Mouse (Mus musculus): Measurements from ENCODE around the gene Efcab8. TPM values are rescaled to one million over a fixed set of nuclear protein-coding genes. Genes with fewer than 3 reads are reported as not detected.

Gene Efcab8
- polyA plus RNA-seq (2015; fragmentation: Nextera tagmentation; extraction: Ambion mirVana), result not detected in 2 replicates

DNA sequence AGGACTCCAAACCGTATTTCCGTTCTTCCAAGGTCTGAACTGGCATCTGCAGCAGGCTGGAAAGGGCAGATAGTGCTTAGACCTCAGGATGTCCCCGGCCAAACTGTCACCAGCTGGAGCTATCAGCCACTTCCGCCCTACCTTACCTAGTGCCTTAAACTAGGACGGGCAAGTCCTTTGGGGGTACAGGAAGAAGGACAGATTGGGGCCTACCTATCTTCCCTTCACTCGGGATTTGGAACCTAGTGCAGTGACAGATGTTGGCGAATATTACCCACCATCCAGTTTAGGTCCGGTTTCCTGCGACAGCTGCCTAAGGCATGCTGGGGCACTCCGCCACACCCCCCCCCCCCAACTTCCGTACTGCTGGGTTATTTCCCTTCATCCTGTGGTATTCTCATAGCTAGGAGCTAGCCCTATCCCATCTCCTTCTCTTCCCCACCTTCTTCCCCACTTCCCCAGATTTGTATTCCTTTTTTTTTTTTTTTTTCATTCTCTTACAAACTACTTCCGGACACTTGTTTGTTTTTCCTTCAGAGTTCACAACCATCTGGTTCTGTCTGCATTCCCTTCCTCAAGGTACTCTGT, at the start of gene Efcab8:
TSS of gene Efcab8 (plus strand) at position 538 of the 588 bp plus-strand sequence.
- Histone ChIP-seq H3K27ac (replicated peaks) (0 out of 2 replicates have a peak within 1 kb of the TSS, but pooled peaks have one; percentile 33), H3K9ac (0 out of 2 replicates have a peak within 1 kb of the TSS, but pooled peaks have one; percentile 14), H3K4me3 (peak within 1 kb of the TSS; percentile 24), H3K36me3 (no peaks in the 10 kb centered on the region), H3K27me3 (no peaks in the 10 kb centered on the region), H3K4me2 (peak within 1 kb of the TSS; percentile 50), H3K9me3 (no peaks in the 10 kb centered on the region), H3K4me1 (replicated peaks) (peaks cover 11% of the 10 kb centered on the region)
- ATAC-seq (ENCODE audit: low read depth), result peak; percentile 50
- WGBS, result 49% methylated on average over 12 of the region's 12 CpGs

DNA sequence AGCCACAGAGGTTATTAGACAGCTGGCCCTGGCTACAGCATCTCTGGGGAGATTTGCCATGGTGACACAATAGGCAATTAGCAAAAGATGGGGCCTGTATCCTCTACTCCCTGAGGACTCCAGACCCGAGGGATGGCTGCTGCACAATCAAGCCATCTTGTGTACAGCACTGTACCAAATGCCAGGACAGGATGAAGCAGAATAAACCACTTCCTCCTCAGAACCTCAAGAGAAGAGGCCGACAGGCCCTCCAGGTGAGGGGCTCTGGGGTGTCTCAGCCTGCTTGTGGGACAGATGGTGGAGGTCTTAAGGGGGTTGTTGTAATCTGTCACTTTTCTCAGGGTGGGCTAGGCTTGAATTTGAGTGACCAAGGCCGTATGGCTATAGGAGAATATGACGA, 45.7 kb upstream of the Efcab8 start:
- Histone ChIP-seq H3K4me1 (replicated peaks) (no peaks in the 10 kb centered on the region), H3K9me3 (no peaks in the 10 kb centered on the region), H3K9ac (no peak overlapping the region), H3K36me3 (no peaks in the 10 kb centered on the region), H3K27me3 (no peaks in the 10 kb centered on the region), H3K27ac (replicated peaks) (no peak overlapping the region), H3K4me3 (no peak overlapping the region), H3K4me2 (no peak overlapping the region)
- 77% methylated on average over 4 of the region's 4 CpGs for WGBS
- no peak for ATAC-seq (ENCODE audit: low read depth)

DNA sequence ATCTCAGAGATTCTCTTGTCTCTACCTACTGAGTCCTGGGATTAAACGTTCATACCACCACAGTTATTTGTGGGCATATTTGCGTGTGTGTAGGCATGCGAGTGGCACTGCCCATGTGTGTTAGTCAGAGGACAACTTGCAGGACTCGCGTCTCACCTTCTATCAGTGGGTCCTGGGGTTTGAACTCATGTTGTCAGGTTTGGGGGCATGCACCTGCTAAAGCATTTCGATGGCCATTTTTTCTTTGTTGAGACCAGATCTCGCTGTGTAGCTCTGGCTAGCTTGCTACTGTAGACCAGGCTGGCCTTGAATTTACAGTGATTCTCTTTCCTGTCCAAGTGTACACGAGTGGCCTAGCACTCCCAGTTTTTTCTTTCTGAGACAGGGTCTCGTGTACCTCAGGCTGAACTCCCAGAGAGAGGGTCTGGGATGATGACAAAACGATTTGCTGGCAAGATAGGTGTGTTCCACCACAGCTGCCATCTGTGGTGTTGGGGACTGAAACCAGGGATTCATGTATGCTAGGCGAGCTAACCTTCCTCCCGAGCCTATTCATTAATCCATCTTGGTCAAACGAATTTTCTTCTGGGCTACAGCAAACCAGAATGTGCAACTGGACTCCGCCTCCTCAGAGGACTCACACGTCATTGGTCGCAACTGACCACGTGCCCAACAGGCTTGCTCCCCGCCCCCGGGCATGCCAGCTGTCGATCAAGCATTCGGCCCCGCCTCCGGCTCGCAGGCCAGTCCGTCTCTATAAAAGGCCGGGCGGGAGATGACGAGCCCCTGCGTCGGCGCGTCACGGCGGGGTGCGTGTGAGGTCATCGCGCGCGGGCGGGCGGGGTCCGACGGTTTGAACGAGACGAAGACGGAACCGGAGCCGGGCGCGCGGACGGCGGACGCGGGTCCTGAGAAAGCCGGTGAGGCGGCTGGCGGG, 39.0 kb upstream of the Efcab8 start, which contains the start of gene Mapre1:
TSS of gene Mapre1 (plus strand) at position 775 of the 937 bp plus-strand sequence.
- WGBS, result 11% methylated on average over 57 of the region's 58 CpGs
- Histone ChIP-seq H3K36me3 (no peaks in the 10 kb centered on the region), H3K27ac (replicated peaks) (peak within 1 kb of the TSS; percentile 95), H3K27me3 (no peaks in the 10 kb centered on the region), H3K4me2 (peak within 1 kb of the TSS; percentile 80), H3K9ac (peak within 1 kb of the TSS; percentile 91), H3K9me3 (no peaks in the 10 kb centered on the region), H3K4me3 (peak within 1 kb of the TSS; percentile 81), H3K4me1 (replicated peaks) (peaks cover 44% of the 10 kb centered on the region)
- peak; percentile 95 for ATAC-seq (ENCODE audit: low read depth)

DNA sequence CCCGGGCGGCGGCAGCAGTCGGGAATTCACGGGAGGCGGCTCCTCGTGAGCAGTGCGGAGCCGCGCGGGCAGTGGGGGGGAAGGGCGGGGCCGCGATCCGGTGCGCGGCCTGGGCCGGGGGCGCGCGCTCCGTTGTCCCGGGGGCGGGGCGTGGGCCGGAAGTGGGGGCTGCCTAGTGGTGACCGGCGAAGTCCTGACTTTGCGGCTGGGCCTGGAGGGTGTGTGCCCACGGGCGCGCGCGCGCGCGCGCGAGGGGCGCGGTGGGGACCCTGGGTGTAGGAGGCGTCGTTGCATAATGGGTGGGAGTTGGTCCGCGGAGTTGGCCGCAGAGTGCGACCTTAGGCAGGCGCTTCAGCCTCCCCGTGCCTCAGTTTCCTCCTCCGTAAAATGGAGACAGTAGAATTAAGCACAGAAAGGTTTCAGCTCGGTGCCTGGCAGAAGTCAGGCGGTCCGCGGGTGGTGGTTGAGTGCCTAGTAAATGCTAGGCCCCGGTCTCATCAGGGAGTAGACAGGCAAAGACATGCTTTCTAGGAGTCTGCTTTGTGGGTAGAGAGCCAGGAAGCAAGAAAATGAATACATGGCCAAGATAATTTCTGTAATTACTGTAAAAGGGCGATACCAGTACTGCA, 38.2 kb upstream of the Efcab8 start:
- H3K4me1 ChIP-seq (replicated peaks), result peaks cover 51% of the 10 kb centered on the region
- H3K4me2 ChIP-seq, result peak overlapping the region; percentile 80
- H3K36me3 ChIP-seq, result peaks cover 7% of the 10 kb centered on the region
- H3K27me3 ChIP-seq, result no peaks in the 10 kb centered on the region
- ATAC-seq (ENCODE audit: low read depth), result peak; percentile 88
- peak overlapping the region; percentile 95 for H3K27ac ChIP-seq (replicated peaks)
- WGBS, result under 1% methylated on average over 35 of the region's 56 CpGs
- no peaks in the 10 kb centered on the region for H3K9me3 ChIP-seq
- peak overlapping the region; percentile 91 for H3K9ac ChIP-seq
- H3K4me3 ChIP-seq, result peak overlapping the region; percentile 81

DNA sequence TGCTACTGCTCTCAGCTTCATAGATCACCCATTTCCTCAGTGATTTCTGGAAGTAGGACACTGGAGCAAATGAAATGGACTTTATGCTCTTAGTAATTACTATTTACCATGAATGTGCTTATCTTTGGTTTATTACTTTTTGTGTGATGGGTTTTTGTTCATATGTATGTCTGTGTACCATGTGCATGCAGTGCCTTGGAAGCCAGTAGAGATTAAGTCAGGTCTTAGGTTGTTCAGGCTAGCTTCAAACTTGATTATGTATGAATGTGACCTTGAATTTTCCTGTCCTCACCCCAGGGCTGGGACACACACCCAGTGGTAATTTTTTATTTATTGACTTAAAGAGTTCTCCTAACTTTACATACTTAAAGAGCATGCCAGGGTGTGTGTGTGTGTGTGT, 31.7 kb upstream of the Efcab8 start:
- ATAC-seq (ENCODE audit: low read depth), result no peak
- no peak overlapping the region for H3K4me3 ChIP-seq
- no peak overlapping the region for H3K4me2 ChIP-seq
- peaks cover 49% of the 10 kb centered on the region for H3K36me3 ChIP-seq
- no peak overlapping the region for H3K27ac ChIP-seq (replicated peaks)
- H3K9ac ChIP-seq, result no peak overlapping the region
- H3K9me3 ChIP-seq, result no peaks in the 10 kb centered on the region
- H3K4me1 ChIP-seq (replicated peaks), result peaks cover 60% of the 10 kb centered on the region
- no peaks in the 10 kb centered on the region for H3K27me3 ChIP-seq

DNA sequence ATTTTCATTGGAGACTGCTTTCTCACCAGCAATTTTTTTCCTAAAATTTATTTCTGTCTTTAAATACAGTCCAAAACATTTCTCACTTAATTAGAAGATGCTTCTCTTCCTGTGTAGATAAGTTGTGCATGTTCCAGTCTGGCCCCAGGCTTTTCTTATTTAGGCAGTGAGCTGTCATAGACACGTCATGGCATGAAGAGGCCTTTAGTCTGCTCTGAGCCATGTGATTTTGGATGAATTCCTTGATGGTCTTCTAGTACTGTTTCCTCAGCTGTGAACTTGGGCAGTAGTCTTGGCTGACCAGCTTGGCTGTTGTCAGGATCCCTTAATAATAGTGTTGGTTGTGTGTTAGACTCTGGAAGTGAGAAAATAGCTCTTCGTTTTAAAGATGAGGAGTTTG, 29.4 kb upstream of the Efcab8 start:
- no peaks in the 10 kb centered on the region for H3K27me3 ChIP-seq
- H3K27ac ChIP-seq (replicated peaks), result no peak overlapping the region
- peaks cover 36% of the 10 kb centered on the region for H3K4me1 ChIP-seq (replicated peaks)
- ATAC-seq (ENCODE audit: low read depth), result no peak
- H3K9me3 ChIP-seq, result no peaks in the 10 kb centered on the region
- no peak overlapping the region for H3K4me2 ChIP-seq
- no peak overlapping the region for H3K9ac ChIP-seq
- H3K4me3 ChIP-seq, result no peak overlapping the region
- peaks cover 53% of the 10 kb centered on the region for H3K36me3 ChIP-seq
- WGBS, result 83% methylated on average over 2 of the region's 2 CpGs

DNA sequence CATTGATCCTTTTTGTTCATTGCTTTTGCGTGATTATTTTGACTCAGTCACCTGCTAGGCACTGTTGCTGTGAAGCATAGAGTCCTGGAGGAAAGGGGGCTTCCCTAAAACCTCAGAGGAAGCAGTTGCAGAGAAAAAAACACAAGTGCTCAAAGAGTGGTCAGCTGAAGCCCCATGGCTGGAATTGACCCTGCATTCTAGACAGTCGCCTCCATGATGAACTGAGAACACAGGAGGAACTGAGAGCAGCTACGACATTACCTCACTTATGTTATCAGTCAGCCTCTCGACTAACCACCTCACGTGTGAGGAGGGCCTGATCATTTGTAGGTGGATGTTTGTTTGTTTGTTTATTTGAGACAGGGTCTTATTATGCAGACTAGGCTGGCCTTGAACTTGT, 17.6 kb upstream of the Efcab8 start:
- peaks cover 97% of the 10 kb centered on the region for H3K36me3 ChIP-seq

DNA sequence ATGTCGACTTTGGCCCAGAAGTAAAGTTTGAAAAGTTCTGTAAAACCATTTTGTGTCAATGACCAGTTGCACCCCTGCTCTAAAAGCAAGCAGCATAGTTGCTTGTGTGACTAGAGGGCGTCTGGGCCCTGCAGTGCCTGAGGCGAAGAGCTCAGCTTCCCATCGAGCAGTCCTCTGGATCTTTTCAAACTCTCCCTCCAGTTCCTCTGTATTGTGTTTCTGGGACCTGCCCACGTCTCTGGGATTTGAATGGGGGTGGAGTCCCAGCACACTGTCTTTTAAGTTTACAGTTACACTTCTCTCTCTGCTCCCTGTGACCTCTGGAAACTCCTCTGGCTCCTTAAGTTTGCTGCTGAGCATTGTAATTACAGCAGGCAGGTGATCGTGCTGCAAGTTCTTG, 12.2 kb upstream of the Efcab8 start:
- Histone ChIP-seq H3K9me3 (no peaks in the 10 kb centered on the region), H3K36me3 (peaks cover 81% of the 10 kb centered on the region), H3K4me2 (no peak overlapping the region), H3K4me1 (replicated peaks) (no peaks in the 10 kb centered on the region), H3K9ac (no peak overlapping the region), H3K4me3 (no peak overlapping the region), H3K27ac (replicated peaks) (no peak overlapping the region), H3K27me3 (no peaks in the 10 kb centered on the region)
- 60% methylated on average over 6 of the region's 6 CpGs for WGBS
- ATAC-seq (ENCODE audit: low read depth), result no peak

More for the DNA sequence above, 17.6 kb upstream of the Efcab8 start:
- 90% methylated on average over 5 of the region's 5 CpGs for WGBS
- no peak overlapping the region for H3K9ac ChIP-seq
- no peaks in the 10 kb centered on the region for H3K27me3 ChIP-seq
- no peaks in the 10 kb centered on the region for H3K4me1 ChIP-seq (replicated peaks)
- no peaks in the 10 kb centered on the region for H3K9me3 ChIP-seq
- ATAC-seq (ENCODE audit: low read depth), result no peak
- no peak overlapping the region for H3K27ac ChIP-seq (replicated peaks)
- H3K4me3 ChIP-seq, result no peak overlapping the region
- H3K4me2 ChIP-seq, result no peak overlapping the region

DNA sequence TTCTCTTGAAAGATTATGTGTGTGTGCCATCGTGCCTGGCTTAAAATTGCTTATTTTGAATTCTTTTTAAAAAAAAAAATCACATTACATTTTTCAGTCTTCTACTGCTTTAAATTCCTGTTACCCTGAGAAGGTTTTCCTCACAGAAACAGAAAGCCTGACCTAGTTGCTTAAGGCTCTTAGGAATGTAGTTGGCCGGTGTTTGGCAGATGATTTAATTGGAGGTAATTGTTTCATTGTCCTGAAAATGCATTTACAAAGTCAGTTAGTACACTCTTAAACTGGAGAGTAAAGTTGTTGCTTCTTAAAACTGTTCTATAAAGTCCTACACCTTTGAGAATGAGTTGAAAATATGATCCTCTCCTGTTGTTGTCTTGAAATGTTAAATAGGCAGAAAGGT, 10.8 kb upstream of the Efcab8 start:
- Histone ChIP-seq H3K9me3 (no peaks in the 10 kb centered on the region), H3K27ac (replicated peaks) (no peak overlapping the region), H3K4me3 (no peak overlapping the region), H3K4me2 (no peak overlapping the region), H3K36me3 (peaks cover 81% of the 10 kb centered on the region), H3K9ac (no peak overlapping the region), H3K4me1 (replicated peaks) (no peaks in the 10 kb centered on the region), H3K27me3 (no peaks in the 10 kb centered on the region)
- 86% methylated on average over 2 of the region's 2 CpGs for WGBS
- no peak for ATAC-seq (ENCODE audit: low read depth)

DNA sequence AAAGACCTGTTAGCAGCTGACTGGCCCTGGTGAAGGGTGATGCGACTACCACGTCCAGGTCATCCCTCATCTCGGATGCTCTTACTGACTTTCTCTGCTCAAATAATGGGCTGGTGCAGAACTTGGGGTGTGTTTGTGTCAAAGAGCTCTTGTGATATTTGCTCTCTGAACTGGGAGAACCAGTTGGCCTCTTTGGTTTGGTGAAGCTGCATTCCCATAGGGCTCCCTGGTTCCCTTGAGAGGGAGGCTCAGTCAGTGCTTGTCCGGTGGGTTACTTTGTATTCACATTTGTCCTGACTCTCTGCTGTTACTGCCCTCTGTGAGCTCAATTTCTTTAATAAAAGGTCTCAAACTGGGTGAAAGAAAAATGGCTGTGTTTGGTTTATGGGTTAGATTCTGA, 6.8 kb upstream of the Efcab8 start:
- H3K27me3 ChIP-seq, result no peaks in the 10 kb centered on the region
- H3K4me3 ChIP-seq, result no peak overlapping the region
- ATAC-seq (ENCODE audit: low read depth), result no peak
- no peaks in the 10 kb centered on the region for H3K9me3 ChIP-seq
- no peak overlapping the region for H3K4me2 ChIP-seq
- no peaks in the 10 kb centered on the region for H3K4me1 ChIP-seq (replicated peaks)
- peaks cover 49% of the 10 kb centered on the region for H3K36me3 ChIP-seq
- no peak overlapping the region for H3K27ac ChIP-seq (replicated peaks)
- no peak overlapping the region for H3K9ac ChIP-seq
- 92% methylated on average over 4 of the region's 4 CpGs for WGBS

DNA sequence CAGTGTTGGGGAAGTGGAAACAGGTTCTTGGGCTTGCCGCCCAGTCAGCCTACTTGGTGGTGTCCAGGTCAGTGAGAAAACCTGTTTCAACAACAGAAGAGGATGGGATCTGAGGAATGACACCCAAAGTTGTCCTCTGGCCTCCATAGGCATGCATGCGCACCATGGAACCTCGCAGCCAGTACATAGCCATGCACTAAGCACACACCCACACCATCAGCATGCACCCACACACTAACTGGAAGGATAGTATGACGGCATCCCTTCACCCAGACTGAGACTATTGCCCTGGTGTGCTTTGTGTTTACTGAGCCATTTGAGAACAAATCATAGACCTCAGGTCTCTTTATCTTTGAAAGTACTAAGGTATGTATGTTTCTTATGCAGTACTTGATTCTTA, 4.3 kb upstream of the Efcab8 start:
- Histone ChIP-seq H3K4me3 (no peak overlapping the region), H3K27ac (replicated peaks) (no peak overlapping the region), H3K9ac (no peak overlapping the region), H3K27me3 (no peaks in the 10 kb centered on the region), H3K4me2 (no peak overlapping the region), H3K4me1 (replicated peaks) (peaks cover 11% of the 10 kb centered on the region), H3K36me3 (peaks cover 33% of the 10 kb centered on the region), H3K9me3 (no peaks in the 10 kb centered on the region)
- WGBS, result 95% methylated on average over 4 of the region's 4 CpGs
- no peak for ATAC-seq (ENCODE audit: low read depth)

Measured in neural tube, embryonic 13.5 days (tissue).